Mouse (Mus musculus) forebrain, embryonic 12.5 days (tissue): ENCODE measurements around the gene Olfr90. TPM values are rescaled to one million over a fixed set of nuclear protein-coding genes. Genes with fewer than 3 reads are reported as not detected.

Experiments
- ATAC-seq: fragments of 200-750 bp; cut with Nextera tagmentation; 2 replicates; pipeline ENCODE4 v1.8.0; 2017; ENCODE audit warnings: moderate TSS enrichment; ENCODE audit not compliant: low FRiP score
- H3K27ac ChIP-seq: fragments of 300-500 bp; sonication (generic); 2 replicates; pipeline ENCODE4 v1.5.1; 2016; ENCODE audit warnings: mild to moderate bottlenecking
- H3K27me3 ChIP-seq: fragments of 300-500 bp; sonication (generic); 2 replicates; pipeline ENCODE4 v1.6.1; 2016; ENCODE audit warnings: mild to moderate bottlenecking
- H3K36me3 ChIP-seq: fragments of 300-500 bp; sonication (generic); replicated peaks from 2 replicates; pipeline ENCODE4 v1.6.1; 2016; ENCODE audit warnings: mild to moderate bottlenecking
- H3K4me1 ChIP-seq: fragments of 300-500 bp; sonication (generic); 2 replicates; pipeline ENCODE4 v1.6.1; 2016
- H3K4me2 ChIP-seq: fragments of 300-500 bp; sonication (generic); 2 replicates; pipeline ENCODE4 v1.6.1; 2016; ENCODE audit warnings: mild to moderate bottlenecking, moderate library complexity
- H3K4me3 ChIP-seq: fragments of 300-500 bp; sonication (generic); replicated peaks from 2 replicates; pipeline ENCODE4 v1.5.1; 2016; ENCODE audit warnings: mild to moderate bottlenecking
- H3K9ac ChIP-seq: fragments of 300-500 bp; sonication (generic); 2 replicates; pipeline ENCODE4 v1.6.1; 2016; ENCODE audit warnings: mild to moderate bottlenecking
- H3K9me3 ChIP-seq: fragments of 300-500 bp; sonication (generic); 2 replicates; pipeline ENCODE4 v1.6.1; 2016
- WGBS: fragments of 180-500 bp; shearing (Covaris S2); methylation state at CpG from one replicate; pipeline ENCODE4 v1.1.7; 2016; 5-methylcytosine and 5-hydroxymethylcytosine counted together
- polyA plus RNA-seq: library from polyadenylated mRNA; unstranded; fragments of >200 nt; fragmentation: Nextera tagmentation; extraction: Ambion mirVana; gene quantifications from 2 replicates; pipeline ENCODE4 v1.2.1, GENCODE M21; 2016

Olfr90 gene
- polyA plus RNA-seq, 1 experiment from 2014 or later = 0.06 TPM

DNA sequence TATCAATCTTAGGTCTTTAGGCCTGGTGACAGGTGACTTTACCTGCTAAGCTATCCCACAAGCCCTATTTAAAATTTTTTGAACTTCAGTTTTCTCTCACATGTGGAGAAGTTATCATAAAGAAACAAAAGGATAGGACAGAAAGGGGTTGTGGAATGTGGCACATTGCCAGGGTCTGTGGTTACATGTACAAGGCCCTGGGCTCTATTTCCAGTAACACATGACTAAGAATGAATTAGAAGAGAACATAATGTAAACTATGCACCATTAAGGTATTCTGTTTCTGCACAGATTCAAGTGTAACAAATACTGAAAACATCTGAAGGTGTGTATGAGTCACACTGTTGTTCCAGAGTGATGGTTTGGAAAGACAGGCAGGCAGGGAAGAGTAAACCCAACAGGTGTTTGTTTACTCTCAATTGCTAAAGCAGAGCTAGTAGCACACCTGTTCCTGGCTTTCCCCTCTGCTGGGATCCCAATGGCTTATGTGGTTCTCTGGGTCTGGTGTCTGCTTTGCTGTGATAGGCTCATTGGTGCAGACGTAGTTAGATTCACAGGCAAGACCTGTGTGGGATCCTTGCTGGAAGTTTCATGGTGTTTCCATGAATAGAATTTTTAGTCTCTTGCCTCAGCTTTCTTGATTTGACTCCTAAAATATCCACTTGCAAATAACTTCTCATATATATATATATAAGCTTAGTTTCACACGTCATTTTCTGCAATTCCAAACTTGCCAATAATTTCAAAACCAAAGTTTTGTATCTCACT is 49.0 kb downstream of the Olfr90 start:
- no peak overlapping the region for H3K27ac ChIP-seq
- WGBS = 79% methylated on average over 2 of the region's 2 CpGs
- H3K4me1 ChIP-seq = no peaks in the 10 kb centered on the region
- H3K9me3 ChIP-seq = no peaks in the 10 kb centered on the region
- H3K4me3 ChIP-seq = no peak overlapping the region
- no peaks in the 10 kb centered on the region for H3K27me3 ChIP-seq
- no peak overlapping the region for H3K4me2 ChIP-seq
- no peak for ATAC-seq
- no peak overlapping the region for H3K9ac ChIP-seq
- no peaks in the 10 kb centered on the region for H3K36me3 ChIP-seq

Other genes with a start within 250 kb of the Olfr90 start
- gene Trim15, start 221.3 kb downstream of the Olfr90 start, polyA plus RNA-seq = 0.14 and 0.24 TPM in 2 replicates
- 4.7 and 7.1 TPM in 2 replicates for gene Trim10, start 218.9 kb downstream of the Olfr90 start, polyA plus RNA-seq
- gene Trim40, start 198.4 kb downstream of the Olfr90 start, polyA plus RNA-seq = not detected in 2 replicates
- not detected in 2 replicates for gene Trim31, start 190.4 kb downstream of the Olfr90 start, polyA plus RNA-seq
- 0.47 TPM in 1 of 2 replicates, not detected in the other for gene Rnf39, start 145.6 kb downstream of the Olfr90 start, polyA plus RNA-seq
- gene Ppp1r11, start 136.8 kb downstream of the Olfr90 start, polyA plus RNA-seq = 136 and 146 TPM in 2 replicates
- 79.5 and 86.7 TPM in 2 replicates for gene Znrd1, start 129.9 kb downstream of the Olfr90 start, polyA plus RNA-seq
- 7.1 and 7.7 TPM in 2 replicates for gene Znrd1as, start 129.9 kb downstream of the Olfr90 start, polyA plus RNA-seq
- gene 2410137M14Rik, start 107.3 kb downstream of the Olfr90 start, polyA plus RNA-seq = not detected in 2 replicates
- gene H2-M5, start 99.0 kb downstream of the Olfr90 start, polyA plus RNA-seq = 1.3 and 1.6 TPM in 2 replicates
- 193 and 197 TPM in 2 replicates for gene Zfp57, start 87.3 kb downstream of the Olfr90 start, polyA plus RNA-seq
- 1.1 and 1.2 TPM in 2 replicates for gene Mog, start 65.1 kb downstream of the Olfr90 start, polyA plus RNA-seq
- gene Gabbr1, start 42.5 kb downstream of the Olfr90 start, polyA plus RNA-seq = 31.7 and 32.6 TPM in 2 replicates
- not detected in 2 replicates for gene Olfr91, start 9.8 kb upstream of the Olfr90 start, polyA plus RNA-seq
- not detected in 2 replicates for gene Olfr92, start 31.6 kb upstream of the Olfr90 start, polyA plus RNA-seq
- gene Olfr93, start 73.0 kb upstream of the Olfr90 start, polyA plus RNA-seq = not detected in 2 replicates
- not detected in 2 replicates for gene Ubd, start 105.4 kb upstream of the Olfr90 start, polyA plus RNA-seq
- not detected in 2 replicates for gene Olfr94, start 112.5 kb upstream of the Olfr90 start, polyA plus RNA-seq
- gene Olfr95, start 124.6 kb upstream of the Olfr90 start, polyA plus RNA-seq = 0.06 TPM in 1 of 2 replicates, not detected in the other
- not detected in 2 replicates for gene Olfr96, start 131.6 kb upstream of the Olfr90 start, polyA plus RNA-seq
- gene Olfr97, start 148.8 kb upstream of the Olfr90 start, polyA plus RNA-seq = not detected in 2 replicates
- gene Olfr98, start 175.2 kb upstream of the Olfr90 start, polyA plus RNA-seq = not detected in 2 replicates
- 1.00 and 1.5 TPM in 2 replicates for gene H2-M3, start 181.7 kb upstream of the Olfr90 start, polyA plus RNA-seq
- not detected in 2 replicates for gene Olfr99, start 195.0 kb upstream of the Olfr90 start, polyA plus RNA-seq
- gene Olfr101, start 215.8 kb upstream of the Olfr90 start, polyA plus RNA-seq = not detected in 2 replicates
- not detected in 2 replicates for gene Olfr102, start 228.6 kb upstream of the Olfr90 start, polyA plus RNA-seq